Mouse (Mus musculus) stomach, postnatal 0 days (tissue): ENCODE results near the gene Wdcp. TPM values are rescaled to one million over a fixed set of nuclear protein-coding genes. Genes with fewer than 3 reads are reported as not detected.

Experiments
- ATAC-seq: fragments of 200-750 bp; cut with Nextera tagmentation; 2 replicates; pipeline ENCODE4 v1.8.0; 2017; ENCODE audit not compliant: low FRiP score, low TSS enrichment
- DNase-seq: peaks from one replicate; pipeline ENCODE4 v3.0.0-alpha.2; 2016; ENCODE audit warnings: low spot score
- H3K27ac ChIP-seq: fragments of 300-500 bp; sonication (generic); replicated peaks from 2 replicates; pipeline ENCODE4 v1.5.1; 2014; ENCODE audit warnings: mild to moderate bottlenecking, control low read depth
- H3K27me3 ChIP-seq: fragments of 300-500 bp; sonication (generic); 2 replicates; pipeline ENCODE4 v1.6.1; 2014; ENCODE audit warnings: low read length; ENCODE audit not compliant: control insufficient read depth, insufficient read depth
- H3K36me3 ChIP-seq: fragments of 300-500 bp; sonication (generic); 2 replicates; pipeline ENCODE4 v1.6.1; 2014; ENCODE audit warnings: low read length, mixed read lengths; ENCODE audit not compliant: control insufficient read depth, insufficient read depth
- H3K4me1 ChIP-seq: fragments of 300-500 bp; sonication (generic); replicated peaks from 2 replicates; pipeline ENCODE4 v1.6.1; 2014; ENCODE audit warnings: antibody characterized with exemption; ENCODE audit not compliant: control insufficient read depth, insufficient read depth
- H3K4me2 ChIP-seq: fragments of 300-500 bp; sonication (generic); replicated peaks from 2 replicates; pipeline ENCODE4 v1.6.1; 2014; ENCODE audit warnings: low read depth, mild to moderate bottlenecking, control low read depth, moderate library complexity
- H3K4me3 ChIP-seq: fragments of 300-500 bp; sonication (generic); 2 replicates; pipeline ENCODE4 v1.5.1; 2014; ENCODE audit warnings: low read depth, low read length, control low read depth
- H3K9ac ChIP-seq: fragments of 300-500 bp; sonication (generic); 2 replicates; pipeline ENCODE4 v1.6.1; 2014; ENCODE audit warnings: mild to moderate bottlenecking, low read length, control low read depth, mixed read lengths
- H3K9me3 ChIP-seq: fragments of 300-500 bp; sonication (generic); 2 replicates; pipeline ENCODE4 v1.6.1; 2016; ENCODE audit warnings: low read length; ENCODE audit not compliant: control insufficient read depth
- CTCF ChIP-seq: IDR thresholded peaks from 2 replicates; pipeline ENCODE4 v1.5.1; 2016; ENCODE audit warnings: antibody characterized with exemption, low read depth, mild to moderate bottlenecking, moderate library complexity
- EP300 ChIP-seq: optimal IDR thresholded peaks from 2 replicates; pipeline ENCODE3; 2016; ENCODE audit warnings: antibody characterized with exemption
- WGBS: fragments of 180-500 bp; shearing (Covaris S2); extraction: QIAGEN DNeasy Blood & Tissue Kit; methylation state at CpG from one replicate; pipeline ENCODE4 v1.1.7; 2014; 5-methylcytosine and 5-hydroxymethylcytosine counted together
- polyA plus RNA-seq: library from polyadenylated mRNA; unstranded; fragments of >200 nt; fragmentation: Nextera tagmentation; extraction: Ambion mirVana; gene quantifications from 2 replicates; pipeline ENCODE4 v1.2.1, GENCODE M21; 2015

Wdcp gene
- polyA plus RNA-seq, 1 experiment from 2014 or later: 8.2 TPM

GRCm38 (mm10) chr12:4898024-4898423 is 54.9 kb downstream of the Wdcp start:
- Histone ChIP-seq H3K4me2 (no peak overlapping the region), H3K27me3 (no peaks in the 10 kb centered on the region), H3K9me3 (no peaks in the 10 kb centered on the region), H3K4me3 (no peak overlapping the region), H3K27ac (no peak overlapping the region), H3K4me1 (no peaks in the 10 kb centered on the region), H3K36me3 (no peaks in the 10 kb centered on the region), H3K9ac (no peak overlapping the region)
- DNase-seq: no peak
- WGBS: 94% methylated on average over 5 of the region's 5 CpGs
- TF ChIP-seq EP300 (no peak), CTCF (no peak)
- ATAC-seq: no peak

- H3K36me3 ChIP-seq: no peaks in the 10 kb centered on the region
- H3K4me3 ChIP-seq: no peak overlapping the region
- H3K9me3 ChIP-seq: no peaks in the 10 kb centered on the region
- H3K27me3 ChIP-seq: no peaks in the 10 kb centered on the region
- no peak overlapping the region for H3K9ac ChIP-seq
- no peak for TF ChIP-seq EP300
- peak; percentile 24; the same call in 1 of the 2 replicates for TF ChIP-seq CTCF
- H3K27ac ChIP-seq: no peak overlapping the region
- no peak overlapping the region for H3K4me2 ChIP-seq
- 77% methylated on average over 7 of the region's 7 CpGs for WGBS
- no peaks in the 10 kb centered on the region for H3K4me1 ChIP-seq
- DNase-seq (no peak), ATAC-seq (no peak)
These were observed 62.8 kb downstream of the Wdcp start for GRCm38 (mm10) chr12:4905946-4906345.

GRCm38 (mm10) chr12:4906476-4906875 is 63.4 kb downstream of the Wdcp start:
- Histone ChIP-seq H3K27me3 (no peaks in the 10 kb centered on the region), H3K4me3 (peak overlapping the region; percentile 76), H3K36me3 (no peaks in the 10 kb centered on the region), H3K4me1 (no peaks in the 10 kb centered on the region), H3K4me2 (peak overlapping the region; percentile 91), H3K27ac (peak overlapping the region; percentile 94; the same call in 1 of the 2 replicates), H3K9me3 (no peaks in the 10 kb centered on the region), H3K9ac (peak overlapping the region; percentile 89)
- TF ChIP-seq CTCF (no peak), EP300 (no peak)
- ATAC-seq (no peak), DNase-seq (no peak)
- 34% methylated on average over 7 of the region's 7 CpGs for WGBS

- H3K4me1 ChIP-seq: no peaks in the 10 kb centered on the region
- peak within 1 kb of the TSS; percentile 89 for H3K9ac ChIP-seq
- no peaks in the 10 kb centered on the region for H3K27me3 ChIP-seq
- peak; percentile 97 for DNase-seq
- TF ChIP-seq EP300: no peak
- TF ChIP-seq CTCF: peak; percentile 49; the same call in 1 of the 2 replicates
- H3K4me2 ChIP-seq: peak within 1 kb of the TSS; percentile 91
- H3K36me3 ChIP-seq: no peaks in the 10 kb centered on the region
- peak within 1 kb of the TSS; percentile 94 for H3K27ac ChIP-seq
- H3K9me3 ChIP-seq: no peaks in the 10 kb centered on the region
- H3K4me3 ChIP-seq: peak within 1 kb of the TSS; percentile 76
- WGBS: 1% methylated on average over 110 of the region's 125 CpGs
- peak; percentile 94 for ATAC-seq
These were observed 64.1 kb downstream of the Wdcp start, which contains the start of gene Ubxn2a for GRCm38 (mm10) chr12:4906951-4907906. Ubxn2a (minus strand) TSS chr12:4907705.

GRCm38 (mm10) chr12:4908391-4908790 is 65.3 kb downstream of the Wdcp start:
- TF ChIP-seq EP300 (no peak), CTCF (no peak)
- no peaks in the 10 kb centered on the region for H3K27me3 ChIP-seq
- H3K4me3 ChIP-seq: no peak overlapping the region
- no peaks in the 10 kb centered on the region for H3K36me3 ChIP-seq
- ATAC-seq (no peak), DNase-seq (no peak)
- 87% methylated on average over 7 of the region's 7 CpGs for WGBS
- no peaks in the 10 kb centered on the region for H3K4me1 ChIP-seq
- no peaks in the 10 kb centered on the region for H3K9me3 ChIP-seq
- H3K27ac ChIP-seq: no peak overlapping the region
- no peak overlapping the region for H3K9ac ChIP-seq
- H3K4me2 ChIP-seq: no peak overlapping the region

Other genes starting within 250 kb of the Wdcp start
- 0.05 and 0.19 TPM in 2 replicates for gene Fam228a, start 104.9 kb upstream of the Wdcp start, polyA plus RNA-seq
- gene Pfn4, start 74.3 kb upstream of the Wdcp start, polyA plus RNA-seq: 0.96 and 1.4 TPM in 2 replicates
- 0.68 and 1.0 TPM in 2 replicates for gene Fam228b, start 74.0 kb upstream of the Wdcp start, polyA plus RNA-seq
- gene Sf3b6, start 25.8 kb upstream of the Wdcp start, polyA plus RNA-seq: 288 and 301 TPM in 2 replicates
- 7.7 and 8.3 TPM in 2 replicates for gene Fkbp1b, start 1.7 kb upstream of the Wdcp start, polyA plus RNA-seq
- gene Mfsd2b, start 31.1 kb downstream of the Wdcp start, polyA plus RNA-seq: 0.30 and 0.38 TPM in 2 replicates
- 35.2 and 37.6 TPM in 2 replicates for gene Ubxn2a, start 64.4 kb downstream of the Wdcp start, polyA plus RNA-seq
- gene Atad2b, start 74.0 kb downstream of the Wdcp start, polyA plus RNA-seq: 4.1 and 4.6 TPM in 2 replicates